ENCODE assay signal across 9 mouse cellular contexts in genomic region chr15:79764539-79765267, GRCm38 (mm10). TPM values are rescaled to one million over a fixed set of nuclear protein-coding genes. Genes with fewer than 3 reads are reported as not detected.
A peak's percentile ranks its signal among the peaks of the same experiment; 100 is the strongest.
DNase-seq lines count a peak whose midpoint lies in the region; ATAC-seq and TF ChIP-seq lines count a peak whose summit lies in the region.
"Had no signal": no experiment of that assay in that cellular context is flagged by ENCODE, and none has a peak within 500 bp of the region (broad histone marks: within the 10 kb centered on the region; RNA-seq: fewer than 3 reads in every experiment).

No protein-coding gene starts in this region.

- no peak for ATAC-seq in heart, embryonic 12.5 days (ENCODE audit: insufficient number of reproducible peaks, low FRiP score)

- intact Hi-C loops in left cerebral cortex, postnatal 36 days (cut with DNase I): loop anchor here (2.0 to 10.0 kb wide), 2 partner anchors 32 to 250 kb away; partner anchors contain the start of gene Pdgfb

- no peak for TF ChIP-seq CTCF in layer of hippocampus, adult 2 months (conservative IDR thresholded peaks at IDR 0.05)

- DNase-seq in layer of hippocampus, adult 2 months (ENCODE audit: low spot score in 2 of 2): peak; percentile 61 to 86
- DNase-seq in layer of hippocampus, adult 11-12 months (ENCODE audit: low spot score): no peak
- DNase-seq in NIH3T3 (ENCODE audit: low read depth): peak; percentile 77
- DNase-seq in cerebellum, adult 9-10 months: peak; percentile 78
- DNase-seq in left cerebral cortex, postnatal 36 days (ENCODE audit: low spot score in 2 of 2): peak; percentile 77 to 82
- DNase-seq in thymus, postnatal 25 days: no peak

- H3K4me1 ChIP-seq in heart, embryonic 12.5 days (replicated peaks): peaks cover 38% of the 10 kb centered on the region

- WGBS in heart, embryonic 12.5 days: 75% methylated on average over 11 of the region's 11 CpGs

- no peak overlapping the region for H3K4me2 ChIP-seq in heart, embryonic 12.5 days
- H3K4me2 ChIP-seq: hindbrain, embryonic 15.5 days; limb, embryonic 15.5 days had no signal

- no peaks in the 10 kb centered on the region for H3K9me3 ChIP-seq in heart, embryonic 12.5 days (replicated peaks)
- H3K9me3 ChIP-seq: hindbrain, embryonic 15.5 days; limb, embryonic 15.5 days had no signal

- H3K27ac ChIP-seq in layer of hippocampus, adult 2 months: peak overlapping the region; percentile 92
- no peak overlapping the region for H3K27ac ChIP-seq in heart, embryonic 12.5 days (ENCODE audit: poor library complexity, severe bottlenecking)
- H3K27ac ChIP-seq: hindbrain, embryonic 15.5 days; limb, embryonic 15.5 days had no signal

- H3K27me3 ChIP-seq in heart, embryonic 12.5 days (replicated peaks): no peaks in the 10 kb centered on the region
- H3K27me3 ChIP-seq: hindbrain, embryonic 15.5 days; limb, embryonic 15.5 days had no signal

- H3K9ac ChIP-seq in heart, embryonic 12.5 days: no peak overlapping the region
- H3K9ac ChIP-seq: hindbrain, embryonic 15.5 days; limb, embryonic 15.5 days had no signal

- H3K4me3 ChIP-seq in layer of hippocampus, adult 2 months: no peak overlapping the region
- no peak overlapping the region for H3K4me3 ChIP-seq in heart, embryonic 12.5 days
- H3K4me3 ChIP-seq: hindbrain, embryonic 15.5 days; limb, embryonic 15.5 days had no signal

- H3K36me3 ChIP-seq in heart, embryonic 12.5 days: peaks cover 27% of the 10 kb centered on the region

RNA-seq across cellular contexts. Expression of gene Dnal4, which starts 12.9 kb away (rescaled TPM):
- total RNA-seq in layer of hippocampus, adult 2 months (2021): 10 to 100 TPM; 55.5 to 64.8 TPM
- 10 to 100 TPM; 50.7 to 51.3 TPM for total RNA-seq in left cerebral cortex, postnatal 36 days (2021)
- polyA plus RNA-seq in heart, embryonic 12.5 days (2016; fragmentation: Nextera tagmentation; extraction: Ambion mirVana): 37.1 TPM in 2 replicates

RNA-seq across cellular contexts. Expression of gene Sun2, which starts 22.4 kb away (rescaled TPM):
- 10 to 100 TPM; 29.2 to 34.8 TPM for total RNA-seq in layer of hippocampus, adult 2 months (2021)
- total RNA-seq in left cerebral cortex, postnatal 36 days (2021): 10 to 100 TPM; 43.2 to 47.5 TPM
- polyA plus RNA-seq in heart, embryonic 12.5 days (2016; fragmentation: Nextera tagmentation; extraction: Ambion mirVana): 4.5 and 4.9 TPM in 2 replicates

RNA-seq across cellular contexts. Expression of gene Nptxr, which starts 39.9 kb away (rescaled TPM):
- total RNA-seq in layer of hippocampus, adult 2 months (2021): 100 to 1,000 TPM; 756 to 804 TPM
- 100 to 1,000 TPM; 800 to 830 TPM for total RNA-seq in left cerebral cortex, postnatal 36 days (2021)
- polyA plus RNA-seq in heart, embryonic 12.5 days (2016; fragmentation: Nextera tagmentation; extraction: Ambion mirVana): 2.6 and 2.7 TPM in 2 replicates

Comparison
In these comparisons a context has a peak if more than half of its experiments do, and no peak if none do; other contexts are left out.
1. DNase-seq: peak in layer of hippocampus, adult 2 months (2 of 2), NIH3T3 (single experiment), cerebellum, adult 9-10 months (single experiment) and left cerebral cortex, postnatal 36 days (2 of 2); none in layer of hippocampus, adult 11-12 months (single experiment) and thymus, postnatal 25 days (single experiment).